Mouse (Mus musculus): ENCODE data around the gene Emid1.
"Not testable (repeated sequence)": the region's sequence is repeated elsewhere in the genome, so short reads cannot be mapped to it uniquely, and the experiment has no call there.

Gene Emid1

DNA sequence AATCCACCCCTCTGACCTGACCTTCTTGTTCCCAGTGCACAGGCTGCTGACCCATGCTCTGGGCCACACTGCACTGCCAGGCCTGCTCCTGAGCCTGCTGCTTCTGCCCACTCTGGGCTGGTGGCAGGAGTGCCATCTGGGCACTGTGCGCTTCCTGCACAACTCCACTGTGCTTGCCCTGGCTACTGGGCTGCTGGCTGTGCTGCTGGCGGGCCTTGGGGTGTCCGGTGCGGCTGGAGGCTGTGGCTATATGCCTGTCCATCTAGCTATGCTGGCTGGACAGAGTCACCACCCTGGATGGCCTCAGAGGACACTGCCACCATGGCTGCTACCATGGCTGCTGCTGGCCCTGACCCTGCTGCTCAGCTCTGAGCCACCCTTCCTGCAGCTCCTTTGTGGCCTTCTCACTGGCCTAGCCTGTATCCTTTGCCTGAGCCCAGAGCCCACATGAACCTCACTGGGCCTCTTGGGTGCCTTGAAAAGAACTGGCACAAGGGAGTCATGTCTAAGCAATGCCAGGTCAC is 48.0 kb downstream of the Emid1 start:
- no peak for DNase-seq (ENCODE audit: low spot score)

DNA sequence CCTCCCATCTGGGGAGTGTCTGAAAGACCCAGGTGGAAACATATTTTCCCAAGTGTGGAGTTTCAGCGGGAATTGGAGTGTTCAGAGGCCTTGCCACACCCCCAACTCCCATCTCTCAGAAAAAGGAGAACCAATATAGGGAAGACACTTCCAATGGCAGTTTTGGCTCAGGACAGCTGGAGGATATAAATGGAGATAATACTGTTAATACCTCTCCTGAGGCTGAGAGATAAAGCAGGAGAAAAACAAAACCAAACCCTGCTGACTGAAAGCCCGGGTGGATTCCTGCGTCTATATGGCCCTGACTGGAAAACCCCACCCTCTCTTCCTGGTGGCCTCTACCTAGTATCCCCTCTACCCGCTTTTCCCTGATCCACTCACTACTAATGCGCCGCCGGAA is 49.7 kb downstream of the Emid1 start:
- DNase-seq (ENCODE audit: low spot score), result no peak

DNA sequence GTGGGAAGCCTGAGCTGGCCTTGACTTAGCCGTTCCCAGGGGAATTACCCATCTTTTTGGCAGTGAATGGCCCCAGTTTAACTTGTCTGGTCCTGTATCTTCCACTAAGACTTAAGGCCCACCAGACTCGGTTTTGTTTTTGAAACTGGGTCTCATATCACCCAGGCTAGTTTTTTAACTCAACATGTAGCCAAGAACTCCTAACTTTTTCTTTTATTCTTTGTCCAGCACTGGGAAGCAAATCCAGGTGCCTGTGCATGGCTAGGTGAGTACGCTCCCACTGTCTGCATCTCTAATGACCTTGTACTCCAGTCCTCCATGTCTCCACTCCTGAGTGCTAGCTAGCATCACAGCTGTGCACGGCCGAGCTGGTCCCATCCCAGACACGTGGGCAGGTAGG is 50.4 kb downstream of the Emid1 start:
- no peak for DNase-seq (ENCODE audit: low spot score)

DNA sequence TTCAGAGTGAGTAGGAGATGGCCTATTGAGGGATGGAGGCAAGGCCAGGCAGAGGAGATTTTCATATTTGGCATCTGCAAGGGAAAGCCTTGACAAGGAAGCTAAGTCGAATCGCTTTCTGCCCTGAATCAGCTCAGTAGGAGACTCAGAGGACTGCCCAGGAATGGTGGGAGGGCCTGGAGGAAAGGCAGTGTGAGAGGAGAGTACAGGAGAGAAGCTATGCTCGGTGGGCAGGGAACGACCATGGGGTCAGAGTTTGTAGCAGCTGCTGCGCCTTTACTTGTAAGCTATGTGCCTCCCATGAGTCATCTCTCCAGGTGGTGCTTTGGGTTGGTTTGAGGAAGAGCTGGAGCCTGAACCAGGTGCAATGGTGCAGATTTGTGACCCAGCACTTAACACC is 51.3 kb downstream of the Emid1 start:
- no peak for DNase-seq (ENCODE audit: low spot score)

DNA sequence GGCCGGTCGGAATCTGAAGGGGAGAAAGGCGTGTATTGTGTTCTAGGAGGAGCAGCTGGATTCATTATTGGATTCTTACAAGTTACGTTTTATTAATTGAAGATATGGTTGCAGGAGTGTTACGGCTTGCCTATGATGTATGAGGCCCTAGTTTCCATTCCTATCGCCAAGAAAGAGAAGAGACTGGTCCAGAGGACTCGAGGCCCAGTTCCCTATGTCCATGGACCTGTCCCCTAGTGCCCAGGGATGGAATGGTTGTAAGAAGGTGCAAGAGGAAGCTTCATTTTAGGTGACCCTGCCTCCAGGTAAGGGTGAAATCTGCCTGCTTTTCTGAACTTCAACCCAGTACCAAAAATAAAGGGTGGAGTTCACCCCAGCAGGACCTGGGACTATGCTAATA is 51.8 kb downstream of the Emid1 start:
- DNase-seq (ENCODE audit: low spot score), result no peak

DNA sequence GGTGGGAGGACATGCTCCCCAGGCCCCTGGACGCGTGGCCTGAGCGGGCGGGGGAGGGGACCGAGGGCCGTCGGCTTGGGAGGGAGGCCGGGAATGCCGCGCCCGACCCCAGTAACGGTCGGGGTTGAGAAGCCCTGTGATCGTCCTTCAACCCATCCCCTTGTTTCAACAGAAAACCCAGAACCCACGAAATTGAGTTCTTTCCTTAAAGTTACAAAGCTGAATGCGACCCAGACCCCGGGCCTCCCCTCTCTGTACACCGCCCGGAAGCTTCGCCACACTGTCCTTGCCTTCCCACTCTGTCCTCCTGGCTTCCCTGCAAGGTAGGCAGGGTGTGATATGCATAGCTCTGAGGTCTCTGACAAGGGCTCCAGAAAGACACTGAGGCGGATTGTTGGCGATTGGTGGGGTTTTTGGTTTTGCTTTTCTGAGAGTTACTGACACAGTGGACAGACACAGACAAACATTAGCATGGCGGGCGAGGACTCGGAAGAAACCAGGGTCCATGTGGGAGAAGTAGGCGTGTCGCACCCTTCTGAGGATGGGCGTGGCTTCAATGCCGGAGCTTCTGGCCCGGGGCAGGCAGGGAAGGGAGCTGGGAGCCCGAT is 52.4 kb downstream of the Emid1 start:
- DNase-seq (ENCODE audit: low spot score), result peak; percentile 62

DNA sequence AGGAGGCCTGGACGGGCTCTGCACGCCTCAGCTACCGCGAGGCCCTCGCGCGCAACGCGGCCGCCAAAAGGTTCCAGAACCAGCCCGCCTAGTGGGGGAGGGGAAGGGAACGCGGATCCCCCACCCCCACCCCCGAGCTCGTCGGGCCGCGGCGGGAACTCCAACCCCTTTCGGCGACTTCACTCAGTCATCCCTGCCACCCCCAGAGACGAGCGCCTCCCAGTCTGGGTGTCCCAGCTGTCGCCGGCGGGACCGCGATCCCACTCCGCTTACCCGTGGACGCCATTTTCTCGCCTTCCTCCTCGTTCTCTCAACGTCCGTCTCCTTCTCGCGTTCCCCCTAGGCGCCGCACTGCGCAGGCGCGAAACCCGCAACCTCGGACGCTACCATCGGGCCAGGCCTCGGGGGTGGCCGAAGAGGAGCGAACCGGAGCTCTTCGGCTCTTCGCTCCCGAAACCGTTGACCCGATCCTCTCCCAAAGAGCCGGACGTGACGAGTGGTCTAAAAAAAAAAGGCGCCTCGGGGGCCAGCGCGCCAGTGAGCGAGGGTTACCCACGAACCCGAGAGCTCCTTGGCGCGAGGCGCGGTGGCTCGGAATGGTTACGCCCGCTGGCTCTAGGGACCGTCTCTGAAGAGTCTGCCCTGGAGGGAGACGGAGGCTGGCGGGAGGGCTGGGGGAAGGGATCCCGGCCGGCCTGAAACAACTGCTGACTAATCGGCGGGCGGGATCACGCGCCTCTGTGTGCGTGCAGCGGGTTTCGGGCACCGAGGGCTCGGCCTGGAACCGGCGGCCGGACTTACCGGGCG is 53.1 kb downstream of the Emid1 start, which contains the start of the genes Rhbdd3 and Ewsr1:
Gene Rhbdd3, plus strand, starts transcription at position 191 of the 807 bp plus-strand sequence.
Gene Ewsr1, minus strand, starts transcription at position 531 of the 807 bp plus-strand sequence.
- DNase-seq (ENCODE audit: low spot score), result peak; percentile 91

DNA sequence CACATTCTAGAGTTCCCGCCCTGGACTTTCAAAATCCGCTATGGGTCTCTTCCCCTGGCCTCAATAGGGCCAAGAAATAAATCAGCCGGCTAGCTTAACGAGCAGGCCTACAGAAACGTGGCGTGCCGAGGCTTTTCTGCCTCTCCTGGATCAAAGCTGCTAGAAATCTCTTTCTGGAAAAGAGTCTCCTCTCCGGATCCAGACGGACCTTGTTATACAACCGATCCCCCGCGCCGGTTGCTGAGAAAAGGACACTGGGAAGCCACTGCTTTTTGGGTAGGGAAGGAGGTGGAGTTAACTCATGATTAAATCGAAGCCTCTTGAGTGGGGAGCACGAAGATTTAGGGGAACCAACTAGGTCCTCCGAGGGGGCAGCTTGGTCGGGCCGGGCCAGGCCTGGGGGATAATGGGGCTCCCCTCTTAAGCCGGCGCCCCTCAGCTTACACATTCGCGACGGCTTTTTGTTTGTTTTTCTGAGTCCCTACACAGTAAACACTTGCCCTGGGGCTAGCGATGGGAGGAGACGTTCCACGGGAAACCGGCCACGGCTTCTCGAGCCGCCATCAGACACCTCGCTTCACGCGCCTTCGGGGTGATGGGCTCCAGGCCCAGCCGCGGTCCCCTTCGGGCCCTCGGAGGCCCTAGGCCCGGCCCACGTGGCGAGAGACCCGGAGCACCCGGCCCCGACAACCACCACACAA is 53.9 kb downstream of the Emid1 start:
- peak; percentile 45 for DNase-seq (ENCODE audit: low spot score)

DNA sequence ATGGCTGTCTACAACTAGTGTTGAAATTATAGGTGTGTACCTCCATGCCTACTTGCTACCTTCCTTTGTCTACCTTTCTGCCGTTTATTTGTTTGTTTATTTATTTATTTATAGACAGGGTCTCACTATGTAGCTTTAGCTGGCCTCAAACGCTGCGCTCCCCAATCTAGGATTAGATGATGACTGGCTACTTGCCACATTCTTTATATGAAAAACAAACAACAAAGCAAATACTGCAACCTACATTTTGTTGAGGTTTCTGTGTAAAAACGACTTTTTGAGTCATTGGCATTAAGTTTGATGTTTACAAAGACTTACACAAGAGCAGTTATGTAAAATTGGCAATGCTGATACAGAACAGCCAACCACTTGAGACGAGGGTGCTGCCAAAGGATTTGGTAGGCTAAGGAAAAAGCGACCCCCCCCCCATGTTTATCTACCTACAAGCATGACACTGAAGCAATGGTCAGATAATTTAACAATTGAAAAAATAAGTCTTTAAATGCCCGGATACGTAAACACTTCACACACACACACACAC is 55.5 kb downstream of the Emid1 start:
- DNase-seq (ENCODE audit: low spot score), result no peak

DNA sequence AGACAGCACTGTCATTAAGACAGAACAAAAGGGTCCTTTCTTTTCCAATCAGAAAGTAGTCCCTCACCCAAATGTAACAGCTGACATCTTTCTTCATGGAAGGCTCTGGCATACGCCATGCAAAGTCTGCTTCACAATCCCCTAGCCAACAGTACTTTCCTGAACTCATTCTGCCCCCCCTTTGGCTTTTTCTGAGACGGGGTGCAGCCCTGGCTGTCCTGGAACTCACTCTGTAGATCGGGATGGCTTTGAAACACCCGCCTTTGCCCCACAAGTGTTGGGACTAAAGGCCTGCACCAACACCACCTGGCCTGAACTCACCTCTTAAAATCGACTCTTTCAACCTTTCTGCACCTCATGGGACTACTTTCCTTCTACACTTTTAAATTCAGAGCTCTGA is 56.2 kb downstream of the Emid1 start:
- DNase-seq (ENCODE audit: low spot score), result no peak

DNA sequence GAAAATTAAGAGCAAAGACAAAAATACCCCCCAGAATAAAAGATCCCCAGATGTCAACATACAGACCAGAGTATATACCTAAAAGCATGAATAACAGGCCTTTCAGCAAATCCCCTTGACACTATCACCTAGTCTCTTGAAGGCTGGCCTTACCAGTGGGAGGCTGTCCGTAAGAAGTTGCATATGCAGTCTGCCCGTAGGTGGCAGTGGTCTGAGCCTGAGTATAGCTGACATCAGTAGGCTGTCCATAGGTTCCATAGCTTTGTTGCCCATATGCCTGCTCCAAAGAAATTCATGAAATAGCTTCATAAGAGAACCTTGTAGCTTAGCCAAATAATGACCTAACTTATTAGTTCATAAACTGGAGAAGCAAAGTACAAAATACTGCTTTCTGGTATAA is 60.4 kb downstream of the Emid1 start:
- no peak for DNase-seq (ENCODE audit: low spot score)

DNA sequence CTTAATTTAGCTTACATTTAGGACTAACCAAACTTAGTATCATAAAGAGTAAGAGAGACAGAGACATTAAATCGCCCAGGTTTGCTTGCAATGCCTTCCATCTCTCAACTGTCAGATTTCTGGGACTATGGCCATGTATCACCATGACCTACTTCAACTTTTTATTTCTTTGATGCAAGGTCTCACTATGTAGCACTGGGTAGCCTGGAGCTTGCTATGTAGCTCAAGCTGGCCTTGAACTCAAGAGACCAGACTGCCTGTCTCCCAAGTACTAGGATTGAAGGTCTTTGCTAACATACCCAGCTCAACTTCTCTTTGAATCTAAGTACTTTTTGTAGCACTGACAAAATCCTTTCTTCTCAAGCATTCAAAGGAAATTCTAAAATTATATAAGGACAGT is 62.9 kb downstream of the Emid1 start:
- no peak for DNase-seq (ENCODE audit: low spot score)

DNA sequence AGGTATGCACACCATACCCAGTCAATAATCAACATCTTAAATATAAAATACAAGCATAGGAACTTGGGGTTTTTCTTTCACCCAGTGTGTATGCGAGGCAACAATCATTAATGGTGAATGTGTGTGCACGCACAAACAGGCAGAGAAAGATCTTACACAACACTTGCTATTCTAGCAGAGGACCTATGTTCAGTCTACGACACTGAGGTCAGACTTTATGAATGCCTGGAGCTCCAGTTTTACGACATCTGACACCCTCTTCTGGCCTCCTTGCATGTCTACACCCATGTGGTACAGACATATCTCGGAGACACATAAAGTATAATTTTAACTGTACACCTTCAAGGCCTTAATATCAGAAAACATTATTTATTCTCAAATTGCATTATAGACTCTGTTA is 75.2 kb downstream of the Emid1 start:
- DNase-seq (ENCODE audit: low spot score), result not testable (repeated sequence)

DNA sequence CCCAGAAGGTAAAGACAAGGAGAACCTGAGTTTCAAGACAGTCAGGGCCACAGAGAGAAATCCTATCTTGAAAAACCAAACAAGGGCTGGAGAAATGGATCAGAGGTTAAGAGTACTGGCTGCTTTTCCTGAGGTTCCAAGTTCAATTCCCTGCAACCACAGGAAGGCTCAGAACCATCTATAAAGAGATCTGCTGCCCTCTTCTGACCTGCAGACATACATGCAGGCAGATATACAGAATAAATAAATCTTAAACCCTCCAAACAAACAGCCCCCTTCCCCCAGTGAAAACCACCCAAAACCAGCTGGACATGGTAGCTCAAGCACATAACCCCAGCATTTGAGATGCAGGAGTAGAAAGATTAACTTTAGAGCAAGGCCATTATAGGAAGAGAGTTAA is 76.3 kb downstream of the Emid1 start:
- no peak for DNase-seq (ENCODE audit: low spot score)

DNA sequence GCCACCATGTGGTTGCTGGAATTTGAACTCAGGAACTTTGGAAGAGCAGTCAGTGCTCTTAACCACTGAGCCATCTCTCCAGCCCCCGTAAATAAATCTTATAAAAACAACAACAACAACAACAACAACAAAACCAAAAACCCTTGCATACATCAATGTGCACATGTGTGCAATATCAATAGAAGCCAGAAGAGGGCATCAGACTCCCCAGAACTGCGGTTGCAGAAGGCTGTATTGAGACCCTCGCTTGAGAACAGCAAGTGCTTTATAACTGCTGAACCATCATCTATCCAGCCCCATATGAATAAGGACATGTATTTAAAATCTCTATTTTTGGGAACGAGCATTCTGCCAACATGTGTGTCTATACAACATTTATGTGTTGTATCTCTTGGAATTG is 77.2 kb downstream of the Emid1 start:
- DNase-seq (ENCODE audit: low spot score), result no peak

DNA sequence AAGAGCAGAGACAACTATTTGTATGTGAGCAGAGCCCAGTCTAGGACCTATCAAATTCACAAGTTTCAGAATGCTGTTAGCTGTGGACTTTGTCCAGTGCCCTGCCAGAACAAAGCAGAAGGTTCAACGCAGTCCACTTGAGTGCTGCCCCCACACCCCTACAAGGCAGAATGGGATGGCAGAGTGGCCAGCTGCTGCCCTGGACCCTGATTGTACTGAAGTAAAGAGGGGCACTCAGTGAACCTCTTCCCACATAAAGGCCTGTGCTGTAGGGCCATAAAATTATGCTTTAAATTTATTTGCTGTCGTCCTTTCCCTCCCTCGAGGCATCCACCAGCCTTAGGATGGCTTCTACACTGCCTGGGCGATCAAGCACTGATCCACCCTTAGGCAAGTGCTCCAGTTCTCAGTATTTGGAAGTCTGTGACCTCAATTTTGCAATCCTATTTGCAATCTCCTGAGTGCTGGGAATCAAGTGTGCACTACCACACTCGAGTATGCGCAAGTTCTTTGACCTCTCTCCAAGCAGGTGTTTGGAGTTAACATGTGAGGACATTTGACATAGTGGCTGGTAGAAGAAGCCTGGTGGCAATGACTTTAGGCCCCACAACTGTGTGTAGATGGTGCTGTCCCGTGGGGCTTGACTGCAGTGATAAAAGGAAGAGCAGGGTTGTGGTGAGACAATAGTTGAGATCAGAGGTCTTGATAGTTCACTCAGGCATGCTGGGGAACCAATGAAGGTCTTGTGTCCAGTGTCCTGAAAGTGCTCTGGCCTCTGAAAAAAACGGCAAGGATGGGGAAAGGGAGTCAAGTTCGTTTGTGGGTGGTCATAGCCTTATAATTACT is 83.7 kb downstream of the Emid1 start:
- DNase-seq (ENCODE audit: low spot score), result no peak

DNA sequence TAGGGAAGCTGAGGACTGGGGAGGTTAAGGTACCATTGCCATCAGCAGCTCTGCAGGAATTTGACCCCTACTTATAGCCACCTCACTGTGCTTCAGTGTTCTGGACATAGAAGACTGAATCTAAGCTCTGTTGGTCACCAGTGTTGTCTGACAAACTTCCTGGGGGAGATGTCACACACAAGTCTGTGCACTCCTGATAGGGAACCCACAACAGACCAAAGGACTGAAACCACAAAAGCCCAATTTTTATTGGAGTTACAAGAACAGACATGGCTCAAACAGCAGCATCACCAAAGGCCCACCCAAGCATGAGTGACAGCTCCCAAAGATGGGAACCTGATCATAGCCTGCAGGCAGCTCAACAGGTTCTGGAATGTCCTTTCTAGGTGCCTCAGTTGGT is 85.0 kb downstream of the Emid1 start:
- DNase-seq (ENCODE audit: low spot score), result no peak

DNA sequence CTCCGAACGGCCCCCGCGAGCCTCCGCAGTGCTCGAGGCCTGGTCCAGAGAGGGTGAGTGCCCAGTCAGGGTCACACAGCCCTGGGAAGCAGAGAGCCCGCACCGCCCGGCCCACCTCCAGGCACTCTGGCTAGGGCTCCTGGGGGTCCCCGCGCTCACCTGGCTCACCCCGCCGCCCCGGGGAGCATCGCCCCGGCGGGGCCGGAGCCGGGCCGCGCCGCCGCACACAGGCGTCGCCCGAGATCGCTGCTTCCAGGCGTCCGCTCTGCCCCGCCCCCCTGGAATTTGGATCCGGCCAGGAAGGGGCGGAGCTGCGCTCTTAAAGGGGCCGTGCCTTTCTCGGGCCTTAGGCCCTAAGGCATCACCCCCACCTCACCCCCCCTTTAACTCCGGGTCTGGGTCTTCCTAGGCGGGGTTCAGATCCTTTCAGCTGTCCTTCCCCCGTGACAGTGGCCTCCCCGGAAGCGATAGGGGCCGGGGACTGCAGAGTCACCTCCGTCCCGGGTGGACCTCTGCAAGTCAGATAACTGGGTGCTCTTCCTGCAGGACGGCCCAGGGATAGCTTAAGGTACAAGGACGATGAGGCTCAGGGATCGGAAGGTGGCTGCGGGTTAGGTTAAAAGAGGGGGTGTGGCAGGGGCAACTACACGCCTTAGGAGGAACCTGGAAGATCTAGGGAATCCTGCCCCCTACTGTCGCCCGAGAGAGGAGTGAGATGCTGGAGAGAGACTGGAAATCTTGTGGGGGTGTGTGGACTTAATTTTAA is 86.8 kb downstream of the Emid1 start, which contains the start of gene Gas2l1:
Gene Gas2l1, minus strand, starts transcription at position 272 of the 766 bp plus-strand sequence.
- no peak for DNase-seq (ENCODE audit: low spot score)

DNA sequence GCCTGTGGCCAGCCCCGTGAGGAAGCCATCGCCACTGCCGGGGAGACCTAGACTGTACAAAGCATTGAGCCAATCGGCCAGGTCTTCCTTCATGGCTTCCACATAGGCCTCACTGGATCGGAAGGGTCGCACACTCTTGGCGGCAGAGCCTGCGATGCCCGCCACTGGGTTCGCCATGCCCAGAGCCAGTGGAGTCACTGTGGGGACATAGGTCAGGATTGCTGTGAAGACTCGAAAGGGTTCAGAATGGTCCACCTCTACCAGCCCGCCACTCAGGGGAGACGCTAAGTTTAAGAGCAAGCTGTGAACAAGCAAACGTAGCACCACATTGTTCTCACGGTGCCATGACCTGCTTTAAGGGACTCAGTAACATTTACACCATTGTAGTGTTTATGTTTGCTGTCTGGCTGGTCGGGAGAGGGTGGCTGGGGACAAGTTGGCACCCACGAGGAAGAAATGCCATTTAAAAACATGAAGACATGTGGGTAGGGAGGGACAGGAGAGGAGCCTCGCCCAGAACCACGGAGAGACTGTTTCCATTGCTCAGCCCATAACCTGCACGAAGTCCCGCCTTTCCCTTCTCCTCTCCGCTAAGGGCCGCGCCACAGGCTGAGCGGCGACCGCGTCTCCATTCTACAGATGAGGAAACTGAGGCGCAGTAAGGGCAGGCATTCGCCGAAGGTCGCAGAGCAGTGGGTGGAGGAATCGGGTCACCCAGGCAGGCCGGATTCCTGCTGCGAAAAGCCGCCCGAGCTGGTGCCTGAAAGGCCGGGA is 87.6 kb downstream of the Emid1 start:
- no peak for DNase-seq (ENCODE audit: low spot score)
